Mouse (Mus musculus): ENCODE data around the gene Grin1. TPM values are rescaled to one million over a fixed set of nuclear protein-coding genes. Genes with fewer than 3 reads are reported as not detected.

Gene Grin1
- polyA plus RNA-seq, 1 experiment, result 336 TPM

DNA sequence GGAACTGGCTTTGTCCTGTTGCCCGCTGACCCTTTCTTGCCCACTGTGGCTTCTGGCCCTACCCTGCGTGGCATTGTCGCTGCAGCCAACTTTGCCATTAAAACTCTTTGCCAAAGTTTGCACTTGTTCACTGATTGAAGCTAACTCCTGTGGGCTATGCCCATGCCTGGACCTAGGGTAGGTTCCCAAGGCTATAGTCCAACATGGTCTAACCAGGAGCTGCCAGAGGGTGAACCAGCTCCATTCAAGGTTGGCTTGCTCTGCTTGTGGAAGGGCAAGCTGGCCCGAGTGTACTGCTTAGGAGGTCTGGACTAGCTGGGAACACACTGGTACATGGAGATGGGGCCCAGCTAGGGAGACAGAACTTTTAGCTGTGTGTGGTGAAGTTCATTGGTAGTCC is 74.8 kb downstream of the Grin1 start:
- Histone ChIP-seq H3K27ac (ENCODE audit: insufficient read depth, low read length) (no peak overlapping the region), H3K4me3 (ENCODE audit: insufficient read depth, low read length) (no peak overlapping the region), H3K4me1 (ENCODE audit: control insufficient read depth, insufficient read depth, low read length) (peaks cover 5% of the 10 kb centered on the region)
- TF ChIP-seq POLR2A (IDR thresholded peaks at IDR 0.05; ENCODE audit: extremely low read depth, insufficient read depth, low read length) (no peak), CTCF (IDR thresholded peaks at IDR 0.05; ENCODE audit: extremely low read depth, insufficient read depth, low read length) (no peak)

DNA sequence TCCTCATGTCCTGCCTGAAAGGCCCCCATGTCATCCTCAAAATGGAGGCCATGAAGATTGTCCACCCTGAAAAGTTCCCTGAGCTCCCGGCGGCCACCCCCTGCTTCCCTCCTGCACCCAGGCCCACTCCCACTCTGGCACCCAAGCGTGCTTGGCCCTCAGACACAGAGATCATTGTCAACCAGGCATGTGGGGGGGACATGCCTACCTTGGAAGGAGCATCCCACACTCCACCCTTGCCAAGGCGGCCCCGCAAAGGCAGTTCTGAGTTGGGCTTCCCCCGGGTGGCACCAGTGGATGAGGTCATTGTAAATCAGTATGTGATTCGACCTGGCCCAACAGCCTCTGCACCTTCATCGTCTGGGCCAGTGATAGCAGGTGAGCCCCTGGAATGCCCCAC is 75.6 kb downstream of the Grin1 start:
- H3K4me3 ChIP-seq (ENCODE audit: insufficient read depth, low read length), result peak overlapping the region; percentile 80
- TF ChIP-seq POLR2A (IDR thresholded peaks at IDR 0.05; ENCODE audit: extremely low read depth, insufficient read depth, low read length) (no peak), CTCF (IDR thresholded peaks at IDR 0.05; ENCODE audit: extremely low read depth, insufficient read depth, low read length) (no peak)
- peaks cover 5% of the 10 kb centered on the region for H3K4me1 ChIP-seq (ENCODE audit: control insufficient read depth, insufficient read depth, low read length)
- no peak overlapping the region for H3K27ac ChIP-seq (ENCODE audit: insufficient read depth, low read length)

DNA sequence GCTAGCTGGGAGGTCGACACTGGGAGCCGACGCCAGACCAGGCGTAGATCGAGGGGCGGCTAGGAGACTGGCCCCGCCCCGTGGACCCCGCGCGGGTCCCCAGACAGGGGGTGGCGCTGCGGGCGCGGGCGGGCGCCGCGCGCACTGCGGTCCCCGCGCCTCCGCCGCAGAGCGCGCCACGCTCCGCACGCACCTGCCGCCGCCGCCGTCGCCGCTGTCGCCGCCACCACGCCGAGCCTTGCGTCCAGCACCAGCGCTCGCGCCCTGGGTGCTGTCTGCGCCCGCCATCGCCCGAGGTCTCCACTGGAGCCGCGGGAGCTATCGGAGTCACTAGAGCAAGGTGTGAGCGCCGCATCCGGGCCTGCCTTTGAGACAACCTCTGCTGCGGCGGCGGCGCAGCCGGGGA is 76.9 kb downstream of the Grin1 start, which contains the start of the genes Rnf208 and Cysrt1:
Gene Rnf208 (plus strand): TSS at position 155 of the 406 bp plus-strand sequence.
Gene Cysrt1 (minus strand): TSS at position 352 of the 406 bp plus-strand sequence.
- H3K27ac ChIP-seq (ENCODE audit: insufficient read depth, low read length), result peak within 1 kb of the TSS; percentile 89; the same call in 1 of the 2 replicates
- H3K4me3 ChIP-seq (ENCODE audit: insufficient read depth, low read length), result peak within 1 kb of the TSS; percentile 80
- H3K4me1 ChIP-seq (ENCODE audit: control insufficient read depth, insufficient read depth, low read length), result peaks cover 5% of the 10 kb centered on the region
- TF ChIP-seq POLR2A (IDR thresholded peaks at IDR 0.05; ENCODE audit: extremely low read depth, insufficient read depth, low read length) (peak; percentile 17; the same call in 1 of the 2 replicates), CTCF (IDR thresholded peaks at IDR 0.05; ENCODE audit: extremely low read depth, insufficient read depth, low read length) (no peak)

DNA sequence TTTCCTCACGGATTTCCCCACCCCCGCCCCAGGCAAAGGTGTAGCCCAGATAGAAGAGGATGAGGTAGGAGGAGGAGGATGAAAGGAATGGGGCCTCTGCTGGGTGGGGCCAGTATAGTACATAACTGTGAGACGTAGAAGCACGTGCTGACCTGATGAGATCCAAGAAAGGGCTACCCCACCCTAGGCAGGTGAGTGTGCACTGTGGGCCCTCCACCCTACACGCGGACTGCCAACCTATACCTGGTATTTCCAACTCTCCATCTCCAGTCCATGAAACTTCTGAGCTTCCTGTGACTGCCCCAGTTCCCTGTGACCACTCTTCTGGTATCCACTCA is 77.6 kb downstream of the Grin1 start:
- peaks cover 5% of the 10 kb centered on the region for H3K4me1 ChIP-seq (ENCODE audit: control insufficient read depth, insufficient read depth, low read length)
- H3K4me3 ChIP-seq (ENCODE audit: insufficient read depth, low read length), result peak overlapping the region; percentile 80
- H3K27ac ChIP-seq (ENCODE audit: insufficient read depth, low read length), result no peak overlapping the region
- TF ChIP-seq CTCF (IDR thresholded peaks at IDR 0.05; ENCODE audit: extremely low read depth, insufficient read depth, low read length) (no peak), POLR2A (IDR thresholded peaks at IDR 0.05; ENCODE audit: extremely low read depth, insufficient read depth, low read length) (no peak)

Other genes starting within 250 kb of the Grin1 start
- not detected in 2 replicates for gene Entpd8, start 238.9 kb downstream of the Grin1 start, polyA plus RNA-seq (2012; rRNA removed)
- not detected in 2 replicates for gene Noxa1, start 224.0 kb downstream of the Grin1 start, polyA plus RNA-seq (2012; rRNA removed)
- gene Nrarp, start 138.4 kb downstream of the Grin1 start, polyA plus RNA-seq (2012; rRNA removed), result 22.1 and 24.2 TPM in 2 replicates
- gene Tor4a, start 122.3 kb downstream of the Grin1 start, polyA plus RNA-seq (2012; rRNA removed), result 2.5 TPM in 2 replicates
- gene Nelfb, start 107.7 kb downstream of the Grin1 start, polyA plus RNA-seq (2012; rRNA removed), result 52.0 and 57.5 TPM in 2 replicates
- gene Stpg3, start 104.5 kb downstream of the Grin1 start, polyA plus RNA-seq (2012; rRNA removed), result 0.11 TPM in 1 of 2 replicates, not detected in the other
- 0.19 and 0.21 TPM in 2 replicates for gene Fam166a, start 100.4 kb downstream of the Grin1 start, polyA plus RNA-seq (2012; rRNA removed)
- gene Tubb4b, start 94.5 kb downstream of the Grin1 start, polyA plus RNA-seq (2012; rRNA removed), result 527 and 537 TPM in 2 replicates
- gene Slc34a3, start 84.8 kb downstream of the Grin1 start, polyA plus RNA-seq (2012; rRNA removed), result 0.26 and 0.44 TPM in 2 replicates
- not detected in 2 replicates for gene Rnf224, start 82.4 kb downstream of the Grin1 start, polyA plus RNA-seq (2012; rRNA removed)
- 314 and 325 TPM in 2 replicates for gene Rnf208, start 76.9 kb downstream of the Grin1 start, polyA plus RNA-seq (2012; rRNA removed)
- 0.21 and 0.57 TPM in 2 replicates for gene Cysrt1, start 76.7 kb downstream of the Grin1 start, polyA plus RNA-seq (2012; rRNA removed)
- 14.0 and 15.5 TPM in 2 replicates for gene AL732309.1, start 72.3 kb downstream of the Grin1 start, polyA plus RNA-seq (2012; rRNA removed)
- gene Tmem203, start 63.7 kb downstream of the Grin1 start, polyA plus RNA-seq (2012; rRNA removed), result 33.8 and 36.0 TPM in 2 replicates
- gene Tprn, start 56.6 kb downstream of the Grin1 start, polyA plus RNA-seq (2012; rRNA removed), result 14.0 and 22.0 TPM in 2 replicates
- 87.9 and 93.2 TPM in 2 replicates for gene Ssna1, start 46.7 kb downstream of the Grin1 start, polyA plus RNA-seq (2012; rRNA removed)
- 75.7 and 76.5 TPM in 2 replicates for gene Anapc2, start 46.7 kb downstream of the Grin1 start, polyA plus RNA-seq (2012; rRNA removed)
- gene Tmem210, start 31.0 kb downstream of the Grin1 start, polyA plus RNA-seq (2012; rRNA removed), result not detected in 2 replicates
- not detected in 2 replicates for gene Lrrc26, start 29.3 kb downstream of the Grin1 start, polyA plus RNA-seq (2012; rRNA removed)
- gene Man1b1, start 13.2 kb upstream of the Grin1 start, polyA plus RNA-seq (2012; rRNA removed), result 27.0 and 28.4 TPM in 2 replicates
- gene Dpp7, start 37.2 kb upstream of the Grin1 start, polyA plus RNA-seq (2012; rRNA removed), result 59.8 and 69.1 TPM in 2 replicates
- gene Uap1l1, start 46.5 kb upstream of the Grin1 start, polyA plus RNA-seq (2012; rRNA removed), result 16.6 and 20.4 TPM in 2 replicates
- 4.0 and 4.4 TPM in 2 replicates for gene Sapcd2, start 53.1 kb upstream of the Grin1 start, polyA plus RNA-seq (2012; rRNA removed)
- gene Entpd2, start 76.7 kb upstream of the Grin1 start, polyA plus RNA-seq (2012; rRNA removed), result 15.8 and 19.0 TPM in 2 replicates
- 435 and 468 TPM in 2 replicates for gene Npdc1, start 80.2 kb upstream of the Grin1 start, polyA plus RNA-seq (2012; rRNA removed)
- 0.38 and 0.48 TPM in 2 replicates for gene Fut7, start 104.1 kb upstream of the Grin1 start, polyA plus RNA-seq (2012; rRNA removed)
- 105 and 109 TPM in 2 replicates for gene Abca2, start 109.5 kb upstream of the Grin1 start, polyA plus RNA-seq (2012; rRNA removed)
- gene Clic3, start 137.7 kb upstream of the Grin1 start, polyA plus RNA-seq (2012; rRNA removed), result 0.72 and 0.79 TPM in 2 replicates
- gene Paxx, start 141.9 kb upstream of the Grin1 start, polyA plus RNA-seq (2012; rRNA removed), result 137 TPM in 2 replicates
- 2,250 and 2,426 TPM in 2 replicates for gene Ptgds, start 150.9 kb upstream of the Grin1 start, polyA plus RNA-seq (2012; rRNA removed)
- gene Lcn12, start 174.7 kb upstream of the Grin1 start, polyA plus RNA-seq (2012; rRNA removed), result not detected in 2 replicates
- 44.3 and 46.1 TPM in 2 replicates for gene Fbxw5, start 181.6 kb upstream of the Grin1 start, polyA plus RNA-seq (2012; rRNA removed)
- gene C8g, start 182.5 kb upstream of the Grin1 start, polyA plus RNA-seq (2012; rRNA removed), result 2.3 and 3.3 TPM in 2 replicates
- gene Traf2, start 227.8 kb upstream of the Grin1 start, polyA plus RNA-seq (2012; rRNA removed), result 8.4 and 9.1 TPM in 2 replicates
- gene Edf1, start 238.7 kb upstream of the Grin1 start, polyA plus RNA-seq (2012; rRNA removed), result 270 and 276 TPM in 2 replicates

All from cortical plate, adult 2 months (tissue).